Mouse (Mus musculus) small intestine, adult 2 months (tissue): ENCODE results near the gene 4430402I18Rik. TPM values are rescaled to one million over a fixed set of nuclear protein-coding genes. Genes with fewer than 3 reads are reported as not detected.

Source experiments
- H3K27ac ChIP-seq: fragments of 200-500 bp; 2 replicates; pipeline ENCODE4 v1.5.1; 2012; ENCODE audit warnings: low read depth, low read length, control low read depth, inconsistent platforms; ENCODE audit not compliant: insufficient read depth
- H3K27me3 ChIP-seq: fragments of 200-500 bp; 2 replicates; pipeline ENCODE4 v1.6.1; 2012; ENCODE audit warnings: mild to moderate bottlenecking, moderate library complexity, low read length, inconsistent platforms; ENCODE audit not compliant: control insufficient read depth, insufficient read depth
- H3K36me3 ChIP-seq: fragments of 200-500 bp; 2 replicates; pipeline ENCODE4 v1.6.1; 2012; ENCODE audit warnings: mild to moderate bottlenecking, low read length, control low read depth, inconsistent platforms; ENCODE audit not compliant: control insufficient read depth, insufficient read depth
- H3K4me1 ChIP-seq: fragments of 200-500 bp; 2 replicates; pipeline ENCODE4 v1.6.1; 2012; ENCODE audit warnings: low read length, inconsistent platforms, mixed read lengths; ENCODE audit not compliant: control insufficient read depth, insufficient read depth, insufficient read length
- H3K4me3 ChIP-seq: fragments of 200-500 bp; 2 replicates; pipeline ENCODE4 v1.5.1; 2012; ENCODE audit warnings: low read depth, mild to moderate bottlenecking, control low read depth, inconsistent platforms, low read length, moderate library complexity
- CTCF ChIP-seq: fragments of 200-500 bp; IDR thresholded peaks from 2 replicates; pipeline ENCODE4 v1.5.1; 2012; ENCODE audit warnings: low read depth, mild to moderate bottlenecking, control low read depth, inconsistent platforms, low read length, moderate library complexity, mixed read lengths; ENCODE audit not compliant: insufficient replicate concordance, insufficient read length; ENCODE audit errors: extremely low read depth
- POLR2A ChIP-seq: fragments of 200-500 bp; IDR thresholded peaks from 2 replicates; pipeline ENCODE4 v1.6.1; 2012; ENCODE audit warnings: low read depth, mild to moderate bottlenecking, control low read depth, inconsistent platforms, low read length, moderate library complexity
- WGBS: fragments of 180-500 bp; shearing (Covaris S2); methylation state at CpG from one replicate; pipeline ENCODE4 v1.1.7; 2018; 5-methylcytosine and 5-hydroxymethylcytosine counted together
- polyA plus RNA-seq: library from polyadenylated mRNA; depleted of rRNA; stranded (reverse); fragments of >200 nt; gene quantifications from 2 replicates; pipeline ENCODE4 v1.2.3, GENCODE M21; 2012

4430402I18Rik gene
- polyA plus RNA-seq, 1 experiment, result 0.38 TPM

DNA sequence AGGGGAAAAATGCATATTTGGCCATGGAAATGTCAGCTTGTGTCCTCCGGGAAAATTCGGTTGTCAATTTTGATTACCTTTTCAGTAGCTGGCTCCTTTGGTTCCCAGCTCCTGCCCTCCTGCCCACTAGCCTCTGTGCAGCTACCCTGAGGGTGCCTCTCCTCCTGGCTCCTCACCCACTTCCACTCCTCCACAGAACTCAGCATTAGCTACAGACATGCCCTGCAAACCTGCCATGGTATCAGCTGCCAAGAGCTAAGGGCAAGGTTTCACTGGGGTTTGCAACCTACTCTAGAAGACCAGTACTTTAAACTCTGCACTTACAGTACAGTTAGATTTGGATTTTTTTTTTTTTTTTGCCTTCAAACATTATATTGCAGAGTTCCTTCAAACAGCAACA is 88.1 kb downstream of the 4430402I18Rik start:
- no peak overlapping the region for H3K4me3 ChIP-seq
- no peak overlapping the region for H3K27ac ChIP-seq
- H3K36me3 ChIP-seq, result 0 out of 2 replicates have a peak, but pooled peaks cover 6% of the 10 kb centered on the region
- TF ChIP-seq CTCF (no peak), POLR2A (no peak)
- no peaks in the 10 kb centered on the region; the same call in 1 of the 2 replicates for H3K27me3 ChIP-seq
- H3K4me1 ChIP-seq, result no peaks in the 10 kb centered on the region
- WGBS, result 82% methylated on average over 2 of the region's 2 CpGs

DNA sequence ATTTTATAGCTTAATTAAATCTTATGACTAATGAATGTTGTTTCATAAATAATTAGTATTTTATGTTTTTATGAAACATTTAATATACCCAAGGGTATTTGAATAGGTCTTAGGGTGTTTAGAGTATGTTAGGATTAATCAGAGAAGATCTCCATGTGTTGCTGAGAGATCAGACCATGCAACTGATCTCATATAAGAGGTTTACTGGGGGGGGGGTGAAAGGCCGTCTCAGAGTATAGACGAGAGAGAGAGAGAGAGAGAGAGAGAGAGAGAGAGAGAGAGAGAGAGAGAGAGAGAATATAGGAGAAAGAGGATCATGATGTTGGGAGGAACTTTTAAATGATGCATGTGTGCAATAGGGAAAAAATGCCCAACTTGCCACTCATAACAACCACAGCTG is 97.2 kb downstream of the 4430402I18Rik start:
- H3K27me3 ChIP-seq, result no peaks in the 10 kb centered on the region
- 81% methylated on average over 2 of the region's 2 CpGs for WGBS
- no peaks in the 10 kb centered on the region; the same call in 1 of the 2 replicates for H3K4me1 ChIP-seq
- TF ChIP-seq CTCF, result no peak
- TF ChIP-seq POLR2A, result no peak
- peaks cover 3% of the 10 kb centered on the region; the same call in 1 of the 2 replicates for H3K36me3 ChIP-seq
- no peak overlapping the region for H3K27ac ChIP-seq
- no peak overlapping the region for H3K4me3 ChIP-seq

DNA sequence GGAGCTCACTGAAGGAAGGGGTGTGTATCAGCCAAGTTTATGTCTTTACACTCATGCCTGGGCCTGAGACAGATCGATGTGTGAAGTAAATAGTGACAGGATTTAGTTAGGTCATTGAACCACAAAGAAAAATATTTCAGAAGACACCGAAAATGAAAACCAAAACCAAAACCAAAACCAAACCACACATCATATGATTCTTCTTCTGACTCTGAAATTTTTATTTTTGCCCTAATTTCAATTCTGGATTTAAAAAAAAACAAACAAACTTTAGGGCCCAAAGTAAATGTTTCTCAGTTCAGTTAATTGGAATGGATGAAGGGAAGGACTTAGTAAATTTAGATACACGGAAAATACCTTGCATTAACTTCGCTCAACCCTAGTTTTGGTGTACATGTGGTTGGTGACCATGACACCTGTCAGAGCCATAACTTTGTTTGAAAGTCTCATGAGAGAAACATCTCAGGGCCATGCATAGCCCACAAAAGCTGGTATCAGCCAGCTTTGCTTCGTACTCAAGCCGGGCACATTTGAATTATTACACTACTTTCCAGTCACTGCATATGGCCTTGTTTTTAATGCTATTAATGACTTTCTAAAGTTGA is 98.2 kb downstream of the 4430402I18Rik start:
- H3K36me3 ChIP-seq, result peaks cover 3% of the 10 kb centered on the region; the same call in 1 of the 2 replicates
- WGBS, result 80% methylated on average over 6 of the region's 6 CpGs
- TF ChIP-seq POLR2A, result no peak
- TF ChIP-seq CTCF, result no peak
- no peak overlapping the region for H3K4me3 ChIP-seq
- no peaks in the 10 kb centered on the region; the same call in 1 of the 2 replicates for H3K4me1 ChIP-seq
- 0 out of 2 replicates have a peak overlapping the region, but pooled peaks have one; percentile 15 for H3K27ac ChIP-seq
- no peaks in the 10 kb centered on the region for H3K27me3 ChIP-seq

DNA sequence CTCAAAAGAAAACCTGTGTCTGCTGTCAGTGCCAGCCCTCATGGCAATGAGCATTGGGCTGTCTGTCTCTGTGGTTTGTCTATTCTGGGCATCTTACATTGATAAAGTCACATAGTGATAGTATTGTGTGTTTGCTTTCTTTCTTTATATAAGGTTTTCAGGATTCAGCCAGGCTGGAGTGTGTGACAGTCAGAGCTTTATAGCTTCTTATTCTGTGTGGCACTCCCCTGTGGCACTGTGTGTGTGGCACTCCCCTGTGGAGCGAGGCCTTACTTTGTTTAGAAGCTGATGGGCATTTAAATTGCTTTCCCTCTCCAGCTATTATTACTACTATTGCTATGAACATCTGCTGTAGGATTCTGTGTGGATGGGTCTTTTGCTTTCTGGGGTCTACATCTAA is 102.1 kb downstream of the 4430402I18Rik start:
- H3K4me3 ChIP-seq, result no peak overlapping the region
- 87% methylated on average over 1 of the region's 1 CpGs for WGBS

DNA sequence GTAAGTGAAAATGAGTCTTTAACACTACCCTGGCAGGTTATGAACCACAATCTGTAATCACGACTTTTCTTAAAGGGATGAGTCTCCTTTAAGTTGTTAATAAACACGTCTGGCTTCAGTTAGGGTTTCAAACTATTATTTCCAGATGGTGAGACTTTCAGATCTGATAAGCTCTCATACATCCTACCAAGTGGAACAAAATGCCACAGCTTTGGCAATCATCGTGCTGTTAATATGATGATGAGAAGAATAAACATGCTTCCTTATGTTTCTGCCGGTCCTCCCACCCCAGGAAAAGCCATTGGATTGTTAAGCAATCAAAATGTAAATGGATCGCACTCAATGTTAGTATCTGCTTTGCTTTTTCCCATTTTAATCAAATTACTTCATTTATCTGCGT is 102.6 kb downstream of the 4430402I18Rik start:
- no peak overlapping the region for H3K4me3 ChIP-seq
- H3K4me1 ChIP-seq, result no peaks in the 10 kb centered on the region; the same call in 1 of the 2 replicates
- no peak for TF ChIP-seq CTCF
- no peak for TF ChIP-seq POLR2A
- 83% methylated on average over 6 of the region's 6 CpGs for WGBS
- H3K27me3 ChIP-seq, result no peaks in the 10 kb centered on the region
- peaks cover 3% of the 10 kb centered on the region; the same call in 1 of the 2 replicates for H3K36me3 ChIP-seq
- H3K27ac ChIP-seq, result no peak overlapping the region

More for the DNA sequence above, 102.1 kb downstream of the 4430402I18Rik start:
- H3K27me3 ChIP-seq, result no peaks in the 10 kb centered on the region
- peaks cover 3% of the 10 kb centered on the region; the same call in 1 of the 2 replicates for H3K36me3 ChIP-seq
- no peak overlapping the region for H3K27ac ChIP-seq
- H3K4me1 ChIP-seq, result no peaks in the 10 kb centered on the region; the same call in 1 of the 2 replicates
- no peak for TF ChIP-seq CTCF
- no peak for TF ChIP-seq POLR2A

DNA sequence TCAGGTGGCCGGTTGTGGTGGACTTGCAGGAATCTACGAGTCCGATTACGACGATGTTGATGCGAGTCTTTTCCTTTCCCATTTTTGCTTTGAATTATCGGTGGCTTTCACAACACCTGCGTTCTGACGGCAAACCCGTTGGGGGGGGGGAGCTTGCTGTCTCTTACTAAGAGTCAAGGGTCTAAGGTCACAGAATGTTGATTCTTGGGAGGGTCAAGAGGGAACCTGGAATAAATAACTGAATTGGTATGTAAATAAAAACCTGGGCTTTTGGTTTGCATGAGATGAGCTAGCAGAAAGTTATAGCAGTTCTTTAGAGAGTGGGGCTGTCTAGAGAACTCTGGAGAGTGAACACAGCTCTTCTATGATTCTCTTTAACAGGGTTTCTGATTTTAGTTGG is 104.0 kb downstream of the 4430402I18Rik start:
- H3K4me3 ChIP-seq, result no peak overlapping the region
- WGBS, result 78% methylated on average over 10 of the region's 10 CpGs
- H3K27ac ChIP-seq, result no peak overlapping the region
- H3K27me3 ChIP-seq, result no peaks in the 10 kb centered on the region
- TF ChIP-seq POLR2A (no peak), CTCF (no peak)
- H3K36me3 ChIP-seq, result peaks cover 3% of the 10 kb centered on the region; the same call in 1 of the 2 replicates
- H3K4me1 ChIP-seq, result no peaks in the 10 kb centered on the region

DNA sequence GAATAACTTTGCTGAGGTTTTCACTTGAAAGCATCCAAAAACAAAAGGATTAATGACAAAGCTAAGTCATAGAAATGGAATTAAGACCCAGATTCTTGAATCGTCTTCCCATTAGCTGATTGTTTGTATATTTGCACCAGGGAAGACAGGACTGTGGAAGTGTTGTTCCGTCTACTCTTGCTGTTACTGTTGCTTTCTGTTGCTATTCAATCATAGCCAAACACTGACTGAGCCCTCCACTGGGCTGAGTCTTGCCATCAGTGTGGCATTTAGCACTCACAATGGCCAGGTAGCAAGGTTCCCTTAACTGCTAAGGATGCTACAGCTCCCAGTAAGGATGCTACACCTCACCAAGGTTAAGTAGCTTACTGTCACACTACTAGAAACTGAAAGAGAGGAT is 107.4 kb downstream of the 4430402I18Rik start:
- WGBS, result 90% methylated on average over 2 of the region's 2 CpGs
- no peaks in the 10 kb centered on the region for H3K36me3 ChIP-seq
- H3K4me1 ChIP-seq, result no peaks in the 10 kb centered on the region
- no peaks in the 10 kb centered on the region for H3K27me3 ChIP-seq
- TF ChIP-seq POLR2A, result no peak
- no peak for TF ChIP-seq CTCF
- H3K4me3 ChIP-seq, result no peak overlapping the region
- no peak overlapping the region for H3K27ac ChIP-seq
